Mouse (Mus musculus) limb, embryonic 14.5 days (tissue): ENCODE results near the gene Slc36a1. TPM values are rescaled to one million over a fixed set of nuclear protein-coding genes. Genes with fewer than 3 reads are reported as not detected.

Source experiments
- ATAC-seq: fragments of 200-750 bp; cut with Nextera tagmentation; 2 replicates; pipeline ENCODE4 v1.8.0; 2017; ENCODE audit warnings: low read depth, moderate number of reproducible peaks, moderate TSS enrichment; ENCODE audit not compliant: low FRiP score
- DNase-seq: peaks from one replicate; pipeline ENCODE4 v3.0.0-alpha.2; 2015; ENCODE audit warnings: low spot score
- H3K27ac ChIP-seq: fragments of 300-500 bp; sonication (generic); replicated peaks from 2 replicates; pipeline ENCODE4 v1.5.1; 2014; ENCODE audit warnings: low read depth, mild to moderate bottlenecking, low read length, moderate library complexity, mixed read lengths
- H3K27me3 ChIP-seq: fragments of 300-500 bp; sonication (generic); 2 replicates; pipeline ENCODE4 v1.6.1; 2014; ENCODE audit warnings: low read length, mixed read lengths; ENCODE audit not compliant: control insufficient read depth, insufficient read depth
- H3K36me3 ChIP-seq: fragments of 300-500 bp; sonication (generic); 2 replicates; pipeline ENCODE4 v1.6.1; 2014; ENCODE audit warnings: mild to moderate bottlenecking, low read length, moderate library complexity, mixed read lengths; ENCODE audit not compliant: control insufficient read depth, insufficient read depth
- H3K4me1 ChIP-seq: fragments of 300-500 bp; sonication (generic); 2 replicates; pipeline ENCODE4 v1.6.1; 2014; ENCODE audit warnings: antibody characterized with exemption, low read length, mixed read lengths; ENCODE audit not compliant: control insufficient read depth, insufficient read depth
- H3K4me2 ChIP-seq: fragments of 300-500 bp; sonication (generic); replicated peaks from 2 replicates; pipeline ENCODE4 v1.6.1; 2014; ENCODE audit warnings: low read depth, mild to moderate bottlenecking, low read length, moderate library complexity; ENCODE audit not compliant: severe bottlenecking
- H3K4me3 ChIP-seq: fragments of 300-500 bp; sonication (generic); replicated peaks from 2 replicates; pipeline ENCODE4 v1.5.1; 2014; ENCODE audit warnings: low read length
- H3K9ac ChIP-seq: fragments of 300-500 bp; sonication (generic); 2 replicates; pipeline ENCODE4 v1.6.1; 2014; ENCODE audit warnings: mild to moderate bottlenecking, low read depth, low read length, moderate library complexity; ENCODE audit not compliant: severe bottlenecking
- H3K9me3 ChIP-seq: fragments of 300-500 bp; sonication (generic); 2 replicates; pipeline ENCODE4 v1.6.1; 2016; ENCODE audit warnings: low read length; ENCODE audit not compliant: control insufficient read depth
- POLR2A ChIP-seq: fragments of 200-500 bp; IDR thresholded peaks from 2 replicates; pipeline ENCODE4 v1.8.0; 2012; ENCODE audit warnings: inconsistent platforms, mild to moderate bottlenecking, moderate library complexity, borderline replicate concordance; ENCODE audit not compliant: insufficient read depth, insufficient read length; ENCODE audit errors: extremely low read depth
- WGBS: fragments of 180-500 bp; shearing (Covaris S2); extraction: QIAGEN DNeasy Blood & Tissue Kit; methylation state at CpG from one replicate; pipeline ENCODE4 v1.1.7; 2014; 5-methylcytosine and 5-hydroxymethylcytosine counted together
- polyA plus RNA-seq, 2 experiments: library from polyadenylated mRNA; depleted of rRNA in 1 of 2; stranded (reverse) in 1 of 2; unstranded in 1 of 2; fragments of >200 nt; fragmentation: Nextera tagmentation in 1 of 2; extraction: Ambion mirVana in 1 of 2; gene quantifications; 2 replicates each; pipeline versions ENCODE4 v1.2.1 to v1.2.3; 2012 to 2014

Gene Slc36a1
- polyA plus RNA-seq, 2 experiments = 2.1 to 15.9 TPM

- TF ChIP-seq POLR2A = no peak
- H3K4me2 ChIP-seq = no peak overlapping the region
- whole genome bisulfite sequencing = 81% methylated on average over 3 of the region's 3 CpGs
- H3K9me3 ChIP-seq = no peaks in the 10 kb centered on the region
- DNase-seq (no peak), ATAC-seq (no peak)
- no peak overlapping the region for H3K9ac ChIP-seq
- H3K36me3 ChIP-seq = 0 out of 2 replicates have a peak, but pooled peaks cover 4% of the 10 kb centered on the region
- H3K27ac ChIP-seq = no peak overlapping the region
- H3K4me1 ChIP-seq = 0 out of 2 replicates have a peak, but pooled peaks cover 2% of the 10 kb centered on the region
- no peaks in the 10 kb centered on the region for H3K27me3 ChIP-seq
- no peak overlapping the region for H3K4me3 ChIP-seq
Observed at GRCm38 (mm10) chr11:55214978-55215377, 10.8 kb downstream of the Slc36a1 start.

GRCm38 (mm10) chr11:55216061-55216460 is 11.9 kb downstream of the Slc36a1 start:
- Histone ChIP-seq H3K9me3 (no peaks in the 10 kb centered on the region), H3K36me3 (peaks cover 12% of the 10 kb centered on the region; the same call in 1 of the 2 replicates), H3K4me2 (no peak overlapping the region), H3K9ac (no peak overlapping the region), H3K4me1 (no peaks in the 10 kb centered on the region), H3K4me3 (no peak overlapping the region), H3K27ac (no peak overlapping the region), H3K27me3 (no peaks in the 10 kb centered on the region)
- ATAC-seq (no peak), DNase-seq (no peak)
- TF ChIP-seq POLR2A = no peak
- 56% methylated on average over 3 of the region's 4 CpGs for WGBS

GRCm38 (mm10) chr11:55216830-55217229 is 12.7 kb downstream of the Slc36a1 start:
- Histone ChIP-seq H3K36me3 (peaks cover 17% of the 10 kb centered on the region), H3K27ac (no peak overlapping the region), H3K4me3 (no peak overlapping the region), H3K9ac (no peak overlapping the region), H3K27me3 (no peaks in the 10 kb centered on the region), H3K4me2 (no peak overlapping the region), H3K4me1 (no peaks in the 10 kb centered on the region), H3K9me3 (no peaks in the 10 kb centered on the region)
- WGBS = 82% methylated on average over 13 of the region's 13 CpGs
- TF ChIP-seq POLR2A = no peak
- DNase-seq = no peak
- ATAC-seq = no peak

- H3K4me2 ChIP-seq = no peak overlapping the region
- H3K27me3 ChIP-seq = no peaks in the 10 kb centered on the region
- no peak overlapping the region for H3K9ac ChIP-seq
- peaks cover 23% of the 10 kb centered on the region for H3K36me3 ChIP-seq
- 78% methylated on average over 4 of the region's 4 CpGs for WGBS
- TF ChIP-seq POLR2A = no peak
- DNase-seq = no peak
- no peaks in the 10 kb centered on the region for H3K9me3 ChIP-seq
- H3K27ac ChIP-seq = no peak overlapping the region
- no peaks in the 10 kb centered on the region for H3K4me1 ChIP-seq
- ATAC-seq = no peak
- no peak overlapping the region for H3K4me3 ChIP-seq
Observed at GRCm38 (mm10) chr11:55217418-55217817, 13.3 kb downstream of the Slc36a1 start.

GRCm38 (mm10) chr11:55217880-55218279 is 13.7 kb downstream of the Slc36a1 start:
- no peaks in the 10 kb centered on the region for H3K27me3 ChIP-seq
- ATAC-seq (no peak), DNase-seq (no peak)
- H3K36me3 ChIP-seq = peaks cover 23% of the 10 kb centered on the region
- 85% methylated on average over 7 of the region's 7 CpGs for WGBS
- no peak for TF ChIP-seq POLR2A
- no peak overlapping the region for H3K4me3 ChIP-seq
- no peak overlapping the region for H3K4me2 ChIP-seq
- H3K9ac ChIP-seq = no peak overlapping the region
- H3K9me3 ChIP-seq = no peaks in the 10 kb centered on the region
- H3K4me1 ChIP-seq = no peaks in the 10 kb centered on the region
- H3K27ac ChIP-seq = no peak overlapping the region

GRCm38 (mm10) chr11:55218473-55218872 is 14.3 kb downstream of the Slc36a1 start:
- no peak for ATAC-seq
- Histone ChIP-seq H3K36me3 (peaks cover 24% of the 10 kb centered on the region), H3K9me3 (no peaks in the 10 kb centered on the region), H3K4me3 (no peak overlapping the region), H3K27me3 (no peaks in the 10 kb centered on the region), H3K9ac (no peak overlapping the region), H3K27ac (no peak overlapping the region), H3K4me1 (no peaks in the 10 kb centered on the region), H3K4me2 (no peak overlapping the region)
- 88% methylated on average over 3 of the region's 3 CpGs for WGBS
- TF ChIP-seq POLR2A = no peak
- no peak for DNase-seq
